Mouse (Mus musculus) frontal cortex, postnatal 36 days (tissue): ENCODE data around the gene Rpp14.

Experiments used
- DNase-seq, 2 experiments: peaks; one replicate each; pipeline ENCODE4 v3.0.0; 2022; ENCODE audit warnings: low spot score in 2 of 2

The Rpp14 gene

GRCm38 (mm10) chr14:8059938-8060337, 20.2 kb upstream of the Rpp14 start:
- DNase-seq: no peak

- DNase-seq: no peak
These were observed 18.1 kb upstream of the Rpp14 start for GRCm38 (mm10) chr14:8062076-8062475.

GRCm38 (mm10) chr14:8062537-8063301, 17.4 kb upstream of the Rpp14 start:
- peak; percentile 51 to 63 for DNase-seq

- DNase-seq: peak in 1 of 2 experiments; percentile 22
These were observed 16.1 kb upstream of the Rpp14 start for GRCm38 (mm10) chr14:8063835-8064785.

- DNase-seq: no peak
These were observed 551 bp downstream of the Rpp14 start for GRCm38 (mm10) chr14:8080718-8081117.

- no peak for DNase-seq
These were observed 2.8 kb downstream of the Rpp14 start for GRCm38 (mm10) chr14:8082949-8083348.

GRCm38 (mm10) chr14:8089016-8089415, 8.8 kb downstream of the Rpp14 start:
- no peak for DNase-seq

- no peak for DNase-seq
These were observed 12.4 kb downstream of the Rpp14 start for GRCm38 (mm10) chr14:8092573-8092972.

GRCm38 (mm10) chr14:8093427-8093826, 13.3 kb downstream of the Rpp14 start:
- DNase-seq: no peak

- DNase-seq: no peak
These were observed 14.9 kb downstream of the Rpp14 start for GRCm38 (mm10) chr14:8094931-8095561.

GRCm38 (mm10) chr14:8095562-8095950, 15.4 kb downstream of the Rpp14 start:
- no peak for DNase-seq

- peak; percentile 93 to 95 for DNase-seq
These were observed 18.0 kb downstream of the Rpp14 start, which contains the start of gene Pxk for GRCm38 (mm10) chr14:8097978-8098686. Gene Pxk, plus strand, starts transcription at chr14:8098211.

- DNase-seq: no peak
These were observed 18.5 kb downstream of the Rpp14 start for GRCm38 (mm10) chr14:8098687-8098995.

- peak; percentile 21 to 22 for DNase-seq
These were observed 19.4 kb downstream of the Rpp14 start for GRCm38 (mm10) chr14:8099561-8100021.

GRCm38 (mm10) chr14:8101886-8102285, 21.7 kb downstream of the Rpp14 start:
- peak in 1 of 2 experiments; percentile 18 for DNase-seq

- DNase-seq: no peak
These were observed 22.5 kb downstream of the Rpp14 start for GRCm38 (mm10) chr14:8102676-8103075.

GRCm38 (mm10) chr14:8108047-8108446, 27.9 kb downstream of the Rpp14 start:
- no peak for DNase-seq

- DNase-seq: no peak
These were observed 28.8 kb downstream of the Rpp14 start for GRCm38 (mm10) chr14:8108976-8109375.

GRCm38 (mm10) chr14:8111545-8111944, 31.4 kb downstream of the Rpp14 start:
- DNase-seq: no peak

GRCm38 (mm10) chr14:8112036-8112435, 31.9 kb downstream of the Rpp14 start:
- no peak for DNase-seq

GRCm38 (mm10) chr14:8113616-8114015, 33.4 kb downstream of the Rpp14 start:
- DNase-seq: no peak
